Mouse (Mus musculus) forebrain, embryonic 12.5 days (tissue): ENCODE measurements around the gene Plcl1. TPM values are rescaled to one million over a fixed set of nuclear protein-coding genes. Genes with fewer than 3 reads are reported as not detected.

Experiments
- polyA plus RNA-seq: library from polyadenylated mRNA; unstranded; fragments of >200 nt; fragmentation: Nextera tagmentation; extraction: Ambion mirVana; gene quantifications from 2 replicates; pipeline ENCODE4 v1.2.1, GENCODE M21; 2016

Plcl1 gene
- polyA plus RNA-seq, 1 experiment from 2014 or later = 4.2 TPM

Other genes with a start within 250 kb of the Plcl1 start
- 10.8 and 11.4 TPM in 2 replicates for gene Rftn2, start 179.1 kb upstream of the Plcl1 start, polyA plus RNA-seq
- gene Mars2, start 168.7 kb upstream of the Plcl1 start, polyA plus RNA-seq = 4.0 and 4.7 TPM in 2 replicates
- 0.36 and 0.50 TPM in 2 replicates for gene Boll, start 42.5 kb upstream of the Plcl1 start, polyA plus RNA-seq